Mouse (Mus musculus) small intestine, adult 2 months (tissue): Measurements from ENCODE around the gene Xrcc1.

ENCODE experiments used
- CTCF ChIP-seq: fragments of 200-500 bp; IDR thresholded peaks from 2 replicates; pipeline ENCODE4 v1.5.1; 2012; ENCODE audit warnings: low read depth, mild to moderate bottlenecking, control low read depth, inconsistent platforms, low read length, moderate library complexity, mixed read lengths; ENCODE audit not compliant: insufficient replicate concordance, insufficient read length; ENCODE audit errors: extremely low read depth
- POLR2A ChIP-seq: fragments of 200-500 bp; IDR thresholded peaks from 2 replicates; pipeline ENCODE4 v1.6.1; 2012; ENCODE audit warnings: low read depth, mild to moderate bottlenecking, control low read depth, inconsistent platforms, low read length, moderate library complexity

DNA sequence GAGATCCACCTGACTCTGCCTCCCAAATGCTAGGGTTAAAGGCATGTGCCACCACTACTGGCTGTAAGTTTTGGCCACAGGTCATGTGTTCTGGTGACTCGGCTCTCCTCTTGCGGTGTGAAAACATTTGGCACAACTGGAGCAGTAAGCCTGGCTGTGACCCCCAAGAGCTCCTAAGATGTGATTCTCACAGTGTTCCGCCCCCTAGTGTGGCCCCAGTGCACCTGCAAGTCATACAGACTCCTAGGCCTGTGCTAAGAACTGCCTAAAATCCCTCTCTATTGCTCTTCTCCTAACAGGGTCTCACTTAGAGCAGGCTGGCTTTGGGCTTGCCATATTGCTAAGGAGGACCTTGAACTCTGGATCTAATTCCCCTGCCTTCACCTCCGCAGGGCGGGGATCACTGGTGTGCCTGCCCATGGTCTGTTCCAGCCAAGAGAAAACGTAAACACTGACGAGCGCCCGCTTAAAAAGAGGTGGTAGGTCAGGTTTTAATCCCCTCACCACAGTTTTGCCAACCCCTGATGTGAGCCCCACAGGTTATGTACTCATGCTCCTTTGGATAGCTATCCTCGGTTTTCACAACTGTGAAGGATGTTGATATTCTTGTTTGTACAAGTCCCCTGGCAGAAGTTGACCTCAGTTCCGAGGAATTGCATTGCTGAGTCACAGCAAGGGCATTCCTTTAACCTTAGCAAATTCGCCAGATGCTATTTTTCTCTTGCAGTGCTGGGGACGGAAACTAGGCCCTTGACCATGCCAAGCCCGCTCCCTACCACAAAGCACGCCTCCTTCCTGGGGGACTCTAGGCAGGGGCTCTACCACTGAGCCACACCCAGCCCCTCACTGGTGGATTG, 53.4 kb downstream of the Xrcc1 start:
- TF ChIP-seq POLR2A (no peak), CTCF (peak; percentile 45; the same call in 1 of the 2 replicates)
